Mouse (Mus musculus) 3134 (cell line): ENCODE results near the gene Rin2.
"Not testable (repeated sequence)": the region's sequence is repeated elsewhere in the genome, so short reads cannot be mapped to it uniquely, and the experiment has no call there.

Experiments used
- DNase-seq: peaks from one replicate; pipeline ENCODE4 v3.0.0-alpha.2; 2011; ENCODE audit warnings: low spot score; ENCODE audit not compliant: insufficient read length; ENCODE audit errors: extremely low read depth

Gene Rin2

DNA sequence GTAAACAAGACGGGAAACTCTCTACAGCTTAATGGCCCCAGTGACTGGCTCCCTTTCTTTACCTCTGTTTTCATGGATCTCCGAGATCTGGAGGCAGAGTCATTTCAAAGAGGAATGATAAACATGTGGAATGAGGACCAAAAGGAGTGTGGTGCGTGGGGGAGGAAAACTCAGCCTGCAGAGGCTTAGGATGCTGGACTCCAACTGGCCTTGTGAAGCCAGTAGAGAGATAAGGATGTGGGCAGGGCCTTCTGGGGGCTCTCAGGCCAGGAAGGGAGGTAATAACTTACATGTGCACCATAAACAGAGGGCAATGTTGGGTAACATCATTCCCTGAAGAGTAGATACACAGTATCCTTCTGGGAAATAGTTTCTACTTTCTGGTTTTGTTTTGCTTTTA is 7.9 kb downstream of the Rin2 start:
- no peak for DNase-seq

DNA sequence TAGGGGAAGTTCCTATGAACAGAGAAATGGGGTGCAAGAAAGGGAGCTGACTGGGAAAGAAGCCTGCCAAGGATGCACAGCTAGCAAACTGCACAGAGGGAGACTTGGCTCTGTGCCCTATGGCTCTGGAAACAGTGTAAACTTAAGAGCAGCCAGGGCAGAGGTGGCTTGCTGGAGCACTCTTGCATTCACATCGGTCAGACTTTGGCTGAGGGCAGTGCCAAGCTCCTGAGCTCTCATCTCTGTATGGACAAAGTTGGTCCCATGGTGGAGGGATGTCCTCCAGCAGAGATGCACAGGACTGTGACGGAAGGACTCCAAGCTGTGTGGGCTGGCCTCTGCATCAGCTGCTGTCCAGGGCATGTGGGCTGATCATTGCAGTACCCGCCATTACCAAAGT is 8.5 kb downstream of the Rin2 start:
- DNase-seq: peak; percentile 22

DNA sequence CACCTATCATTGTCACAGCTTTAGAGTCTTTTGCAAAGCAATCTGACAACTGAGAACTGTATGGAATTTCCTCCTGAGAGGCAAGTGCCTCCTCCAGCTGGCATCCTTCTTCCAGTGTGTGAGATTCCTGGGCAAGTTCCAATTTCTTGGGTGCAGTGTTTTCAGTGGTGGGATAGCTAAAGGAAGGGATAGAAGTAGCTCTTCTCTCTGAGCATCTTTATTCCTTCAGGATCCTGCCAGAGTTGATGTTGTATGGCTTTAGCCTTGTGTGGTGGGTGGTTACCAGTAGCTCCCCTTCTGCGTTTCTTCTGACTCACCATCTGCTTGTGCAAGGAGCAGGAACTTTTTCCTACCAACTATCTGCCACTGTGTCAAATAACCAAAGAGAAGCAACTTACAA is 9.1 kb downstream of the Rin2 start:
- no peak for DNase-seq

DNA sequence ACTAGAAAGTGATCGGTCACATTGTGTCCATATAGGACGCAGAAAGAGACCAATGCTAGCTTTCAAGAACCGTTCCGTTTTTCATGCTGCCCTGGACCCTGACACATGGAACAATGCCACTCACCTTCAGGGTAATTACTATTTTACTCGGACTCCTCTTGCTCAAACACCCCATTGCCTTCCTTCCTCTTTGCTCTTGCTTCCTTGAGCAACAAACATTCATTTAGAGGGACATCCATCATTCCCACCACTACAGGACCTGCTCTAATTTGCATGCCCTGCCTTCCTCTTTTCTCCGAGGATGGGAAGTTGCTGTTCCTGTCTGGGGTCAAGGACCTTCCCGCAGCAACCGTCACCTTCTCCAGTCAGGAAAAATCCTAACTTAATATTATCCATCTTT is 9.9 kb downstream of the Rin2 start:
- no peak for DNase-seq

DNA sequence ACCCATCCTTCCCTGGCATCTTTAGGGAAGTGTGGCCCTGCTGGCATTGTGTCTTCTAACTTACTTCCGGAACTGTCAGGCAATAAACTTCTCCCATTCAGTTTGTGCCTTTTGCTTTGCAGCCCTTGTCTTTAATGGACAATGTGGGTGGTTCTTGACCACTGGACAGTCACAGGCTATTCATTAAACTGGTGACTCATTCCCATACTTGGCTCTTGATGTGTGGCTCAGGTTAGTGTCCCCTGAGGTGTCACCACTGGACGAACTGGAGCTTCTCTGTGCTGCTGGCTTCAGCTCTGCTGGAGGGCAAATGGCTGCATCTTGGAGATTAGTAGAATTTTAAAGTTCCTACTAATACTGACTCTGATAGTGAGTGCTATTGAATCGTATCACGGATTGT is 11.0 kb downstream of the Rin2 start:
- no peak for DNase-seq

DNA sequence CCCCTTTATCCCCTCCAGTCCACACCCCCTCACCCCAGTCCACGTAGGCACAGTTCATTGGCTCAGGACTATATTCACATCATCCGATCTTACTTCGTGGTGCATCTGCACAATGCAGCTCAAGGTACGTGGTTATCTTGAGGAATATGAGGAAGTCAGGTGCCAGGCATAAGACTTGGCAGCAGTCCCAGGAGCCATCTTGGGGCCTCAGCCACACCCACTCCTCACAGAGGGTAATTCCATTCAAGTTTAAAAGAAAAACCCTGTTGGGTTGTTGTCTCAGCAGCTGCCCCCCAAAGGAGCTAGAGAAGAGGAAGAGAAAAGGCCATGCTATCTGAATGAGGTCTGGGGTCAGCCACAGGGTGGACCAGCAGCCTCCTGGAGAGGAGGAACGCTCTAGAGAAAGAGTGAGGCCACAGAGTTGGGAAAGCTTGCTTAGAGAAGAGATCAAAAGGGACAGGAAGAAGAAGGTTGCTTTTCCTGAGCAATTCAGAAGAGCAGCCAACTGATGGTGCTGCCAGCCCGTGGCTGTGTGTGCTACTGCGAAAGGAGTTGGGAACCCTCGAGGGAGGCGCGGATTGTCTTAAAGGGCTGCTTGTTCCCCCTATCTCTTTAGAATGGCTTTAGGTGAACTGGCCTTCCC is 16.5 kb downstream of the Rin2 start:
- no peak for DNase-seq

DNA sequence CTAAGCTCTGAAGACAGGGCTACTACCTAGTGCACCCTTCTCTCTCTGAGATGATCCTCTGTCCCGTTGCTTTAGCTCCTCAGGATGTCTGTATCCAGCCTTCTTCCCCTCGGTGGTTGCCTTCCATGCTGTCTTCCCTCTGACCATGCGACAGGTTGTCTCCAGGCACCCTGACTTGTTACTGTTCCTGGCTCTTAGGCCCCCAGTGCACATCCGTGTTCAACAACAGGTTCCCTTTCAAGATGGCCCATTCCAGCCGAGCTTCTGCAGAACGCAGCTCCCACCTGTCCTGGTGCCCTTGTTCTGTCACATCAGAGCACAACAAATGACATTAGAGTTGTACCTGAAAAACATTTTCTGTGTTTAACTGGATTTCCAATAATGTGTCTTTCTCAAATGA is 22.1 kb downstream of the Rin2 start:
- no peak for DNase-seq

DNA sequence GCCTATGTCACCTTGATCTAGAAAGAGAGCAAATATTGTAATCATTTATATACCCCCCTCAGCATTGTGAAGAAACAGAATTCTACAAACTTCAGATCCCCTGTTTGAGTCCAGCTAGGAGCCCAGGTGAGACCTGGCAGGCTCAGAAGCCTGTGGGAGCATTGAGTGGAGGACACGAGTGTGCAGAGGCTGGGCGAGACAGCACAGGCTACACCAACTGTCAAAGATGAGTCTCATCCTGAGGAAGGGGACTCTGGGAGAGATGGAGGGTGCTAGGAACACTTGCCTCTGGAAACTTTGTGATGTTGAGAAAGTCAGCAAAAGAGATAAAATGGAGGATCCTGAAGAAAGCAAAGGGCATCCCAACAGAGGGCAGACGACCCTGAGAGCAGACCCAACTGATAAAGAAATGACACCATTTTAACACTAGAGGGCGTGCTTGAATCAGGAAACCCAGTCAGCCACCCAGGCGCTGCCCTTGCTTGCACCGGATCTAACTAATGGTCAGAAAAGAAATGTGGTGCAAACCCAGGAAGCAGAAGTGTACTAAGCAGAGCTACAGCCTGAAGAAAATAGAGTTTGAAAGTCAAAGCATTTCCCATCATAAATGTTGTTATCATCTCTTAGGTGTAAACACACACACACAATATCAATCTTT is 24.5 kb downstream of the Rin2 start:
- peak; percentile 29 for DNase-seq

DNA sequence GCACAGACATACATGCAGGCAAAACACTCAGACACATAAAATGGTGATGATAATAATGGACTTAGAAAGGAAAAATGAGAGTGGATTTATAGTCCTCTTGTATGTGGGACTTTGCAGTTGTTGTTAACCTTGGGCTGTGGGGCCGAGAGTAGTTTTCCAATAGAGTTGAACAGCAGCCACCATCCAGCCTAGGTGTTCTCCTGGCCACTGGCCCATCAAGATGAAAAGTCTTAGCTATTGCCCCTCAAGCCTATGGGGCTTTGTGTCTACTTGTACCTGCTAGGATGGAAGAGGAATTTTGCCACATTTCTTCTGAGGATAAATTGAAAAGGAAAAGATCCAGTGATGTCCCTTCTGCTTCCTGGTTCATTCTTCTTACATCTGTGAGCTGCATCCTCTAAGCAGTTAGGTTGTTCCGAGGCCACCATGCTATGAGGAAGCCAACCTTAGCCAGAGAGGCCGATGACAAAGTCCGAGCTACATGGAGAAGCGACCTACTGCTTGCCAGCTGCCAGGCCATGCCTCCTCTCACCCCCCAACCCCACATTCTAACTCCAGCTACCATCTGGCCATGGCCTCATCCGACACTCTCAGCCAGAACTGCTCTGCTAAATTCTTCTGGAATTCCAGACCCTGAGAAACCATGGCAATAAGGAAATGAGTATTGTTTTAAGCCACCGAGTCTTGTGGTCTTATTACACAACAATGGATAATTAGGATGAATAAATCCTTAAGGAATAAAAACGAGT is 25.4 kb downstream of the Rin2 start:
- DNase-seq: no peak

DNA sequence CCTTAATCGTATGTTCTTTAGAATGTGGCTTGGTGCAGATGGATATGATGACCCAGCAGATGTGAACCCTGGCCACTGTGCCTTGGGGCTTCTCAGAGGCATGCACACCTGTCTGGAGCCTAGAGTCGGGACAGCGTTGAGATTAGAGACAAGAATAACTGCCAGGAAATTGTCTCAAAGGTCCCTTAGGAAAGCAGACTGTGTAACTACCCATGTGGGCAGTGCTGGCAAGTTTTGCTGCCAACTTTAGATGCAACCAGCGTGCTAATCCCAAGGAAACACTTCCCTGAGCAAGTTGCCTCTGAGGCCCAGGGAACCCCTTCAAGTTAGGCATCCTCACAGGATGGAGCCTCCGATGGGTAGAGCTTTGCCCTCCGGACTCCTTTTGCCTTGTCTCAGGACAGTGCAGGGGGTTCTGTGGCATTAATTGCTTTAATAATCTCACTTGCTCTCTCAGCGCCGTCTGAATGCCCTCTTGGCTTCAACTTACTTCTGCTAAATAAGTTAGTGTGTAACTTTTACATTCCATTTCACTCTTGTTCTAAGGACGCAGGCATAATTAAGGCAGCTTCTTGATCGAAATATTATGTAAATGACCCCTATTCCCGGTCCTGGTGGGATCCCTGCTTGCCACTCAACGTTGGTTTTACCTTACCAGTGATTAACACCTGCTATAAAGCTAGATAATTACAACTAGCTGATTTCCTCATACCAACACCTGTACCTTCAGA is 26.8 kb downstream of the Rin2 start:
- DNase-seq: no peak

DNA sequence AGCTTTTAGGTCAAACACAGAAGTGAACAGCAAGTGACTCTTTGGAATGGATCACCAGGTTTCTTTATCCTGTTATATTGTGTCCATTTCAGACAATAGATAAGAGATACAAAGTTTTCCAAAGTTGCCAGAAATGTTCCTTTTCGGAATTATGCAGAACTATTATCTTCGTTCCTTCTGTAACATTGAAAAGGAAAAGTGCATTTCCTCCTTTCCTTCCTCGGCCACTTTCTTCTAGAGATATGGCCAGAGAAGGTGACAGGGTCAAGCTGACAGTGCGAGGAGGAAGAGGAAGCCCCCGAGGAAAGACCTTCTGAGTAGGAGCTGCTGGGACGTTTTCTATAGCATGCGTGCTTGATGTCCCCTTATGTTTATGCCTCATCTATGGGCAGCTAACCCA is 29.7 kb downstream of the Rin2 start:
- DNase-seq: no peak

DNA sequence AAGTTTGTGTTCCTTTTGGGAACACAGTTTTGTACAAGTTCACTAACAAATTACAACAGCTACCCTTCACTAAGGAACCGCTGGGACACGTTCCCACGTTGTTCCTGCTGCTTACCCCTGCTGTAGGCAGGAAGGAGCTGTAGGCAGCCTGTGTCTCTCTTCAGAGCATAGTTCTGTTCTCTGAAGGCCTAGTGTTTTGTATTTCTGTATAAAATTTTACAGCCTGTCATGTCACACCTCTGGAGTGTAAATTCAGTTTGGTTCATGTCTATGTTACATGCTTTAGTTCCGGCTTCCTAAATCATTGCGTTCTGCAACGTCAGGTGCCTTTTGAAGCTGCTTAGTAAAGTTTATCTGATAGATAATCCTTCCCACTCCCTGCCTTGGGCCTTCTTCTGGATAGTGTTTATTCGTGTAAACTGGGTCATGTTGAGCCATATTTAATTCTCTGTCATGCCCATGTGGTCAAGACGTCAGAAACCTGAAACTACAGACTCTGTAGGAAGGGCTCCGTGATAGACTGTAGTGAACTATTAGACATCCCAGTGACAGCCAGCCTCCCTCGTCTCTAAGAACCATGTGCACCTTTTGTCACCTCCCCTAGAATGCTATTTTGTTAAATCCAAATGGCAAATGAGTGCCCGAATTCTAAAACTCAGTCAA is 34.8 kb downstream of the Rin2 start:
- DNase-seq: no peak

DNA sequence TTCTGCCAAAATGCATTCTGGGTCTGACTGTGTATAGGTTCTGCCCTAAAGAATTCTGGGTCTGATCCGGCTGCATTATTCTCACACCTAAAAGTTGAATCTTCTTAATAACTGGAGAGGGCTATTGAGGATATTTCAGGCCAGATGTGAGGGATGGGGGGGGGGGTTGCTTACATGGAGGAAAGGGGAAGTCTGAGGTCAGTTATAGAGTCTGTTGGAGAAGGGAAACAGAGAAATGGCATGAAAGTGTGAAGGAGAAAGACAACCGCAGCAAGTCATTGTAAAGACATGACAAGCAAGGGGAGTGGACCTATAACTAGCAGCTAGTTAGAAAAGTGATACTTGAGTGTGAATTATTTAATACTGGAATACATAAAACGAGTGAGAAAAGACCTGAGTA is 36.5 kb downstream of the Rin2 start:
- DNase-seq: no peak

DNA sequence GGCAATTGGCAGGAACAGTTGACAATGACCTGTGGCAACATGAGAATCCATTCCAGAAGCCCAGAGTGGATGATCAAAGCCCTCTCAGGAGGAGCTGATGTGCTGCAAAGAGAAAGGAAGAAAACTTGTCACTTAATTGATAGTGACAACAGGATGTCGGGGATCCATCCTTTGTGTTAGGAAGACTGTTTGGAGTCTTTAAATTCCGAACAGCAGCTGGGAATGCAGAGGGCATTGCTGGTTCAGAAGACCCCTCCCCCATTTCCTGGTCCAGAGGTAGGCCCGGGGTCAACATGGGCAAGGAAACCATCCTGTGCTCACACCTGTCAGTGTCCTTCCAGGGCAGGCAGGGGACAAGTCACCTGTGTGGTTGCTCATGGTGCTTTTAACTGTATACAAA is 37.0 kb downstream of the Rin2 start:
- DNase-seq: no peak

DNA sequence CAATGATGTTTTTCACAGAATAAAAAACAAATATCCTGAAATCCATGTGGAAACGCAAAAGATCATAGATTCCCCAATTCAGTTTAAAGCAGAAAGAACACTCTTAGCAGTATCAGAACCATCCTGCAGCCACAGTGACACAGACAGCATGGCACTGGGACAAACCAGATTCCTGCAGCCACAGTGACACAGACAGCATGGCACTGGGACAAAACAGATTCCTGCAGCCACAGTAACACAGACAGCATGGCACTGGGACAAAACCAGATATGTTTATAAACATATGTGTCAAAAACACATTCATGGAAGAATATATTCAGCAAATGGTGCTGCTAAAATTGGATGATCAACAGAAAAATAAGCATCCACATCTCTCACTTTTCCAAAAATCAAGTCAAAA is 42.5 kb downstream of the Rin2 start:
- no peak for DNase-seq

DNA sequence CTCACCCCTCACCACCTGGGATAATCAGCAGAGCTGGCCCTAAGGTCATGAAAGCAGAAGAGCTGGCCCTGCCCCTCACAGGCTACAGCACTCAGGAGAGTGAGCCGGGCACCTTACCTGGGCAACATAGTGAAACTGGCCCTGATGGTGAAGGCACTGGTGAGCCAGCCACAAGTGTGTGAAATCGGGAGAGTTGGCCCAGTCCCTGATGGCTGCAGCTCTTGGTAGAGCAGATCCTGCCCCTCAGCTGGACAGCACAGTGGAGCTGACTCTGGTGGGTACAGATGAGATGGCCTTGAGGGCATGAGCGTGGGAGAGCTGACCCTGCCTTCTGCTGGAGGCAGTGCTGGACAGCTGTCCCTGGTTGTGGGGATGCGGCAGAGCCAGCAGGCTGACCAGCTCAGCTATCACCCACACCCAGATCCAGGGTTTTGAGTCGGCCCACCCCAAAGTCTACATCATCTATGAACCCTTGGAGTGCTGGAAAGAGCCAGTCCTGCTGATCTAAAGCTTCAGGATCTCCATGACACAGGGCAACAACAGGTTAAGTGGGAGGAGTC is 43.7 kb downstream of the Rin2 start:
- DNase-seq: no peak

DNA sequence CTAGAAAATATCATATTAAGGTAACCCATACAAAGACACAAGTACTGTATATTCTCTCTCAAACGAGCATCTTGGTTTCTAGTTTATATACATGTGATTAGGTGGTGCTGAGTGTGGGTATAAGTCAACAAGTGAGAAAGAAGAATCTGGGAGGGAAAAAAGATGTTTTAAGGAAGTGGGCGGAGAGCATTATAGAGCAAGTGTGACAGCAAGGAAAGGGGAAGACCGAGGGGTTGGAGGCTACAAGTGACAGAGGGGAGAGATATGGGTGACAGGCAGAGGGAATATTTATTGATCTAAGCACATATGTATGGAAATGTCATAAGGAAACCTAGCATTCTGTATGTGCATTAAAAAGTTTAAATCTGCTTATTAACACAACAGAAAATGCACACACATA is 45.1 kb downstream of the Rin2 start:
- DNase-seq: no peak

DNA sequence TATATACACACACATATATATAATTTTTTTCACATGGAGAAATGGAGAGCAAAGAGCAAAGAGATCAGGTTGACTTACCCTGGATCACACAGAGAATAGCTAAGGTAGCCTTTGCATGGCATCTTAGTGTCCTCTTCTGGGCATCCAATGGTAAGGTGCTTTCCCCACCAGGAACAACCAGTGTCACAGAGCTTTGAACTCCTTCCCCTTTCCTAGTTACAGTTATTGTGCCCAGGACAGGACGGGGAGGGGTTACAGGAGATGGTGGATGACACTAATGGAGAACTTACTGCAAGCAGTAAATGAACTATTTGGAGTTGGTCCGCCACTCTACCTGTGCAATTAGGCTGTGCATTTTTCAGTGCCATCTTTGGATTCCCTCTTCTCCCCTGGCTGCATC is 45.7 kb downstream of the Rin2 start:
- no peak for DNase-seq

DNA sequence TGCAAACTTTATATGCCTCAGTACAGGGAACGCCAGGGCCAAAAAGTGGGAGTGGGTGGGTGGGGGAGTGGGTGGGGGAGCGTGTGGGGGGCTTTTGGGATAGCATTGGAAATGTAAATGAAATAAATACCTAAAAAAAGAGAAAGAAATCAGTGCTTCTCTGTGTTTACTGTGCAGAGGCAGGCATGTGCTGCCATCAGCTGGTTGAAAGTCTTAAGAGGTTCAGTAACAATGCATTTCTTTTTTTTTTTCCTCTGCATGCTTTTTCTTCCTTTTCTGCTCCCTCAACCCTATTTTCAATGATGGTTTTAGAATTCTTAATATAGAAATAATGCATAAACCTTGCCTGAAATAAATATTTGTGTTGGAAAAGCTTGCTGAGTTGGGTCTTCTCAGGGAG is 47.3 kb downstream of the Rin2 start:
- DNase-seq: not testable (repeated sequence)

DNA sequence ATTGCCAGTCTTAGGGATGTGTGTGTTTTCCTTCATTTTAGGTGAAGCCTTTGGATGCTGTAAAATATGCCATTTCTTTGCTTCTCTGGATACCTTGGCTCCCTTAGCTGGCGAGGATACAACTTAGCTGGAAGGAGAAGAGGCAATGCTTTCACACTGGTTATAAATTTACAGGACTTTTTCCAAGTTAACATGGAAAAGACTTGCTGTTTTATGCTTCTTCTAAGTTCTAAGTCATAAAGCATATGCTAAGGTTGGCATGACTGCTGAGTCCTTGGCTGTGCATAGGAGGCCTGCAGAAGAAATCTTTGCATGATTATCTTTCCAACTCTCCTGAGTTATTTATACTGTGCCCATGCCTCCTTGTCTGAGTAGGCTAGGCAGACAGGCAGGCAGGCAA is 49.3 kb downstream of the Rin2 start:
- DNase-seq: no peak

DNA sequence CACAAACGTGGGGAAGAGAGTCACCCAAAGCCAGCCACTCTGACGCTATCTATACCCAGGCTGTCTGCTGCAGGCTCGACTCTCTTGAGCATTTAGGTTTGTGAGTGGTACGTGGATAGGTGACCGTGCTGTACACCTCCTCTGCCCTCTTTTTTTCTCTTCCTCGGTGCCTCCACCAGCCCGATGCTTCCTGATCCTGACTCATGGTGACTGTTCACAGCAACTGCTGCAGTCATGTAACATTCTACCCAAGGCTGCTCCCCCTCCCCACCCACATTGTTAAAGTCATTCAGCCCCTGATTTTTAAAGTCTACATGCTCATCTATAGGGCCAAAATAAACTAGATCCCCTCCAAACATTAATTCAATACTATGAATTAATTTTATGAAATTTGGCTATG is 54.4 kb downstream of the Rin2 start:
- DNase-seq: no peak
